Mouse (Mus musculus) MEL (cell line): ENCODE measurements around the gene Gfpt2.

Source experiments
- CTCF ChIP-seq, 3 experiments: IDR thresholded peaks in 2 of 3; conservative IDR thresholded peaks in 1 of 3; 2 replicates each; pipeline ENCODE4 v1.5.1; 2011 to 2012; ENCODE audit warnings: low read length in 3 of 3, low read depth in 2 of 3, mild to moderate bottlenecking in 2 of 3, improper control_type of control experiment in 1 of 3, inconsistent platforms in 1 of 3, mixed read lengths in 1 of 3, moderate library complexity in 1 of 3; ENCODE audit not compliant: control insufficient read depth in 1 of 3, insufficient read depth in 1 of 3, poor library complexity in 1 of 3, severe bottlenecking in 1 of 3
- JUND ChIP-seq: IDR thresholded peaks from 2 replicates; pipeline ENCODE4 v1.6.1; 2011; ENCODE audit warnings: low read depth, mild to moderate bottlenecking, improper control_type of control experiment, low read length
- MAFK ChIP-seq: IDR thresholded peaks from 2 replicates; pipeline ENCODE4 v1.6.1; 2011; ENCODE audit warnings: low read depth, mild to moderate bottlenecking, low read length, improper control_type of control experiment, borderline replicate concordance
- MEF2A ChIP-seq: IDR thresholded peaks from 2 replicates; pipeline ENCODE4 v1.6.1; 2014; ENCODE audit warnings: low read depth, mild to moderate bottlenecking, inconsistent platforms, low read length, improper control_type of control experiment; ENCODE audit not compliant: poor library complexity, insufficient replicate concordance, severe bottlenecking; ENCODE audit errors: extremely low read depth
- POLR2A ChIP-seq, 2 experiments: IDR thresholded peaks; 2 replicates each; pipeline ENCODE4 v1.6.1; 2011 to 2012; ENCODE audit warnings: low read length in 2 of 2, mild to moderate bottlenecking in 2 of 2, control low read depth in 1 of 2, improper control_type of control experiment in 1 of 2, low read depth in 1 of 2, moderate library complexity in 1 of 2; ENCODE audit not compliant: control insufficient read depth in 1 of 2, insufficient read depth in 1 of 2, poor library complexity in 1 of 2
- POLR2AphosphoS5 ChIP-seq: IDR thresholded peaks from 2 replicates; pipeline ENCODE4 v1.6.1; 2012; ENCODE audit warnings: low read depth, borderline replicate concordance, mild to moderate bottlenecking, inconsistent platforms, low read length, moderate library complexity, mixed read lengths
- TBP ChIP-seq: IDR thresholded peaks from 2 replicates; pipeline ENCODE4 v1.8.0; 2011; ENCODE audit warnings: low read depth, low read length, improper control_type of control experiment
- USF1 ChIP-seq: IDR thresholded peaks from 2 replicates; pipeline ENCODE4 v1.6.1; 2014; ENCODE audit warnings: low read depth, mild to moderate bottlenecking, inconsistent platforms, low read length, improper control_type of control experiment, moderate library complexity

DNA sequence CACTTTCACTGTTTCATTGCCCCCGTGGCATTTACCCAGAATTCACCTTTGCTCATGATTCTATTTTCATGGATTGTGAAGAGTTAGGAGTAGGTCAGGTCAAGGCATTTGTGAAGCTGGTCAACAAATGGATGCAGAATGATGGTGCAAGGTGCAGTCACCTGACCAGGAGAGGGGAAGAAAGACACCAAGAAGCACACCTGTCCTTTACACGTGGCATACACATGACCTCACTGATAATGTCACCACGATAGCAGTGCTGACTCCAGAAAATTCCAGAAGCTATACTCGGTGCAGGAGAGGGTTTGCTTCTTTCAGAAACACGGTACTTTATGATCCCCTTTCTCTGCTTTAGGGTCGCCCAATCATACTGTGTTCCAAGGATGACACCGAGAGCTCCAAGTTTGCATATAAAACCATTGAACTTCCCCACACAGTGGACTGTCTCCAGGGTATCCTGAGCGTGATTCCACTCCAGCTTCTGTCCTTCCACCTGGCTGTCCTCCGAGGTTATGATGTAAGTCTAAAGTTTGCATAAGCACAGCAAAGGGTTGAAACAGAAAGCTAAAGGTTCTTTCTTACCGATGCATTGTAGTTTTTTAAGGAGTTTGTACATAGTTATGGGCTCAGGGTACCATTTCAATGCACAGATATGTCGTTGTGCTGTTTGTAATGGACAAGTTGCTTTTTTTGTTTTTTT lies 41.4 kb downstream of the Gfpt2 start:
- TF ChIP-seq MAFK (no peak), JUND (no peak), MEF2A (no peak), TBP (no peak), CTCF (IDR thresholded peaks at IDR 0.05 in 2 of 3, conservative IDR thresholded peaks at IDR 0.05 in 1 of 3; ENCODE audit: control insufficient read depth in 1 of 3, insufficient read depth in 1 of 3, low read depth in 2 of 3, low read length in 3 of 3, poor library complexity in 1 of 3, severe bottlenecking in 1 of 3) (no peak), USF1 (no peak), POLR2AphosphoS5 (no peak), POLR2A (IDR thresholded peaks at IDR 0.05; ENCODE audit: control insufficient read depth in 1 of 2, insufficient read depth in 1 of 2, low read depth in 1 of 2, low read length in 2 of 2, poor library complexity in 1 of 2) (no peak)
